Mouse (Mus musculus) liver, adult 2 months (tissue): ENCODE data around the gene Cox20. TPM values are rescaled to one million over a fixed set of nuclear protein-coding genes. Genes with fewer than 3 reads are reported as not detected.
A peak's percentile ranks its signal among the peaks of the same experiment; 100 is the strongest.

Experiments
- DNase-seq: peaks from one replicate; pipeline ENCODE4 v3.0.0-alpha.2; 2011; ENCODE audit warnings: low read depth, low spot score; ENCODE audit errors: extremely low read depth
- H3K27ac ChIP-seq: fragments of 200-500 bp; replicated peaks from 2 replicates; pipeline ENCODE4 v1.5.1; 2012; ENCODE audit warnings: low read depth, mild to moderate bottlenecking, control low read depth, inconsistent platforms, low read length; ENCODE audit not compliant: insufficient read depth
- H3K27me3 ChIP-seq: fragments of 200-500 bp; 2 replicates; pipeline ENCODE4 v1.6.1; 2012; ENCODE audit warnings: mild to moderate bottlenecking, moderate library complexity, low read length, inconsistent platforms; ENCODE audit not compliant: control insufficient read depth, insufficient read depth
- H3K36me3 ChIP-seq: fragments of 200-500 bp; 2 replicates; pipeline ENCODE4 v1.6.1; 2012; ENCODE audit warnings: low read length, inconsistent platforms; ENCODE audit not compliant: control insufficient read depth, insufficient read depth
- H3K4me1 ChIP-seq: fragments of 200-500 bp; 2 replicates; pipeline ENCODE4 v1.6.1; 2011; ENCODE audit warnings: low read length; ENCODE audit not compliant: control insufficient read depth, insufficient read depth
- H3K4me3 ChIP-seq: fragments of 200-500 bp; 2 replicates; pipeline ENCODE4 v1.5.1; 2011; ENCODE audit warnings: low read depth, mild to moderate bottlenecking, control low read depth, low read length, moderate library complexity; ENCODE audit not compliant: insufficient read depth
- H3K79me2 ChIP-seq: fragments of 200-500 bp; 2 replicates; pipeline ENCODE4 v1.6.1; 2012; ENCODE audit warnings: inconsistent platforms, mild to moderate bottlenecking, low read length, moderate library complexity; ENCODE audit not compliant: control insufficient read depth, insufficient read depth
- H3K9ac ChIP-seq: fragments of 200-500 bp; 2 replicates; pipeline ENCODE4 v1.6.1; 2012; ENCODE audit warnings: low read depth, mild to moderate bottlenecking, control low read depth, inconsistent platforms, low read length
- CTCF ChIP-seq: fragments of 200-500 bp; IDR thresholded peaks from 2 replicates; pipeline ENCODE4 v1.5.1; 2011; ENCODE audit warnings: low read depth, low read length, control low read depth
- POLR2A ChIP-seq: fragments of 200-500 bp; IDR thresholded peaks from 2 replicates; pipeline ENCODE4 v1.6.1; 2011; ENCODE audit warnings: low read length, control low read depth; ENCODE audit not compliant: insufficient read depth; ENCODE audit errors: extremely low read depth
- WGBS: fragments of 180-500 bp; shearing (Covaris S2); methylation state at CpG from one replicate; pipeline ENCODE4 v1.1.7; 2018; 5-methylcytosine and 5-hydroxymethylcytosine counted together
- polyA plus RNA-seq: library from polyadenylated mRNA; depleted of rRNA; stranded (reverse); fragments of >200 nt; gene quantifications from 2 replicates; pipeline ENCODE4 v1.2.3, GENCODE M21; 2012
- total RNA-seq: library from RNA; depleted of rRNA; stranded (reverse); fragments of >200 nt; gene quantifications from 2 replicates; pipeline ENCODE4 v1.2.3, GENCODE M21; 2014

The Cox20 gene
- total and polyA plus RNA-seq, 2 experiments, result 12.8 to 29.3 TPM

GRCm38 (mm10) chr1:178309487-178309886 is 9.4 kb upstream of the Cox20 start:
- H3K27ac ChIP-seq, result no peak overlapping the region
- H3K4me3 ChIP-seq, result no peak overlapping the region
- H3K27me3 ChIP-seq, result no peaks in the 10 kb centered on the region
- H3K9ac ChIP-seq, result no peak overlapping the region
- no peaks in the 10 kb centered on the region for H3K79me2 ChIP-seq
- H3K36me3 ChIP-seq, result no peaks in the 10 kb centered on the region
- H3K4me1 ChIP-seq, result peaks cover 4% of the 10 kb centered on the region
- WGBS, result 88% methylated on average over 2 of the region's 2 CpGs
- no peak for DNase-seq
- no peak for TF ChIP-seq CTCF
- no peak for TF ChIP-seq POLR2A

DNA sequence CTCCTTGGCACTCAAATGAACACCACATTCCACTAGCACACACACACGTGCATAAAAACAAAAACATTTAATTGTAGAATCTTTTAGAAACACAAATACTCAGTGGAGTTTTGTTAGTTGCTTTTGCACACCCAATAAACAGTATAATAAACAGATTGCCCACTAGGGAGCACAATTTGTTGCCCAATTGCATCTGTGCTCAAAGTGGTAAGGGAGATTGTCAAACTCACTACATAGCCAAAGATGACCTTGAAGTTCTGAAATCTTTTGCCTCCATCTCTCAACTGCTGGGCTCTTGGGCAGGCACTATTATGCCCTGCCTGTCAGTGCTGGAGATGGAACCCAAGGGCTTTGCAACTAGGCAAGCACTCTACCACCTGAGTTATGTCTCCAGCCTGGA is 8.8 kb upstream of the Cox20 start:
- Histone ChIP-seq H3K79me2 (no peaks in the 10 kb centered on the region), H3K4me1 (peaks cover 9% of the 10 kb centered on the region), H3K27ac (no peak overlapping the region), H3K36me3 (no peaks in the 10 kb centered on the region), H3K27me3 (no peaks in the 10 kb centered on the region), H3K9ac (no peak overlapping the region), H3K4me3 (no peak overlapping the region)
- no peak for DNase-seq
- no peak for TF ChIP-seq POLR2A
- no peak for TF ChIP-seq CTCF
- 68% methylated on average over 1 of the region's 1 CpGs for WGBS

DNA sequence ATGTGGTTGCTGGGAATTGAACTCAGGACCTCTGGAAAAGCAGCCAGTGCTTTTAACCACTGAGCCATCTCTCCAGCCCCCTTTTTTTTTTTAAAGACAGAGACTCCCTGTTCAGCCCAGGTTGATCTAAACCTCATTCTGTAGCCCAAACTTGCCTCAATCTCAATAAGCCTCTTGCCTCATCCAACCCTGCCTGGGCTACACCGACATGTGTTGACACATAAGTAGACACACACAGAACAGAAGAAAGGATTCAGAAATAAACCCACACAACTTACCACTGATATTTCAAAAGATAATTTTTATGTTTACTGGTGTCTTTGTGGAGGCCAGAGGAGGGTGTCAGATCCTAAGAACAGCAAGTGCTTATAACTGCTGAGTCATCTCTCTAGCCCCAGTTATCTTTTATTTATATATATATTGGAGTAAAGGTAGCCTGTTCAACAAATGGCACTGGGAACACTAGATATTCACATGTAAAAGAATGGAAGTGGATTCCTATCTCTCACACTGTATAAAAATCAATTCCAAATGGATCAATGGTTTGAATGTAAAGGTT is 5.8 kb upstream of the Cox20 start:
- Histone ChIP-seq H3K27ac (no peak overlapping the region), H3K4me3 (no peak overlapping the region), H3K27me3 (no peaks in the 10 kb centered on the region), H3K9ac (no peak overlapping the region), H3K79me2 (no peaks in the 10 kb centered on the region; the same call in 1 of the 2 replicates), H3K36me3 (no peaks in the 10 kb centered on the region), H3K4me1 (peaks cover 11% of the 10 kb centered on the region)
- 29% methylated on average over 1 of the region's 1 CpGs for WGBS
- no peak for DNase-seq
- TF ChIP-seq POLR2A, result no peak
- no peak for TF ChIP-seq CTCF

- 27% methylated on average over 2 of the region's 2 CpGs for WGBS
- Histone ChIP-seq H3K27ac (no peak overlapping the region), H3K9ac (no peak overlapping the region), H3K4me3 (no peak overlapping the region), H3K79me2 (no peaks in the 10 kb centered on the region; the same call in 1 of the 2 replicates), H3K27me3 (no peaks in the 10 kb centered on the region), H3K4me1 (peaks cover 11% of the 10 kb centered on the region), H3K36me3 (no peaks in the 10 kb centered on the region)
- no peak for TF ChIP-seq CTCF
- TF ChIP-seq POLR2A, result no peak
- DNase-seq, result peak; percentile 81
These were observed 4.7 kb upstream of the Cox20 start for GRCm38 (mm10) chr1:178314236-178314635.

DNA sequence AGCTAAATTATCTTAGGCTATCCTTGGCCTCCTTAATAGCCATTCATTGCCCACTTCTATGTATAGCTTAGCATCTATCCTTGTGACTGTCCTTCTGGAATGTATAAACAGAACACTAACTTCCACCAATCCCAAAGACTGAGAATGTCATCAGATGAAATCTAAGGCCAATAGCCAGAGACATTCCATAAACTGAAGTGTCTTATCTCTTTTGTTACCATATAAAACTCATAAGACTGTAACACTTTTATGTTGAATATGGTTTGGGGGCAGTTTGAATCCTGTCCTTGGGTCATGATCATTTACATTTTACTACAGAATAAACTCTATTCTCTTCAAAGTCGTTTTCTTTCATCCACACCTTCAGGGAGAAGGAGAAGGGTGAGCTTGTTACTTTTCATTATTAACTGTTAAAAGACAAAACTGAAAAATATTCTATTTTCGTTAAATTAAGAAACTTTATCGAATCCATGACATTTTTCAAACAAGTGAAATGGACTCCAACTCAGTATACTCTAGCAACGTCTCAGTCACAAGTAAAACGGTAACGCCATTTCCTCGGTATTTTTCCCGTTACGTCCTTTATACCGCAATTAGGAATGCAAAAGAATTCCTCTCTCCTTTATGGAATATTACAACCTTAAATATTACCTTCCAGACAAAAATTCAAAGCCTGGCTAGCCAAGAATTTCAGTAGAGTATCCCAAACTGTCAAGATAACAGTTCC is 1.5 kb upstream of the Cox20 start:
- Histone ChIP-seq H3K4me3 (peak overlapping the region; percentile 80; the same call in 1 of the 2 replicates), H3K4me1 (peaks cover 21% of the 10 kb centered on the region), H3K27me3 (no peaks in the 10 kb centered on the region), H3K79me2 (no peaks in the 10 kb centered on the region; the same call in 1 of the 2 replicates), H3K9ac (no peak overlapping the region), H3K36me3 (peaks cover 17% of the 10 kb centered on the region), H3K27ac (no peak overlapping the region)
- peak; percentile 57 for DNase-seq
- 22% methylated on average over 10 of the region's 10 CpGs for WGBS
- TF ChIP-seq POLR2A (no peak), CTCF (no peak)

DNA sequence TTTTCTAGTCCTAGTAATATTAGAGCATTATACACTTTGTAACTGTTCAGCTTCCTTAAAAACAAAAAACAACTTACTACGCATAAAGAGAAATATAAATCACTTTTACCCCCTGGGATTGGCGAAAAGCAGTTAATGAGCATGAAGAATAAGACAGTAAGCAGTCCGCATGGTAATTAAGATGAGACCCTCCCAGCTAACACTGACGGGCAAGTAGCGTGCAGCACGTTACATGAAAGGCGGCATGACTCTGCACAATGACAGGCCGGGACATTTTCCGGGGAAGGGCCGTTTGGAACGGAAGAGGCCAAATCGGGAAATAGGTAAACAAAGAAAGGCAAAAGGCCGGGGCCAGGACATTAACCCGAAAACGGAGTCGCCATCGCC is 935 bp upstream of the Cox20 start:
- no peaks in the 10 kb centered on the region for H3K27me3 ChIP-seq
- H3K27ac ChIP-seq, result peak overlapping the region; percentile 96
- WGBS, result 0% methylated on average over 17 of the region's 17 CpGs
- H3K4me1 ChIP-seq, result peaks cover 22% of the 10 kb centered on the region
- peak overlapping the region; percentile 80 for H3K4me3 ChIP-seq
- H3K79me2 ChIP-seq, result no peaks in the 10 kb centered on the region; the same call in 1 of the 2 replicates
- DNase-seq, result peak; percentile 95
- no peak for TF ChIP-seq CTCF
- TF ChIP-seq POLR2A, result peak; percentile 43; the same call in 1 of the 2 replicates
- H3K36me3 ChIP-seq, result peaks cover 23% of the 10 kb centered on the region
- H3K9ac ChIP-seq, result peak overlapping the region; percentile 90
